In the genomic region with DNA sequence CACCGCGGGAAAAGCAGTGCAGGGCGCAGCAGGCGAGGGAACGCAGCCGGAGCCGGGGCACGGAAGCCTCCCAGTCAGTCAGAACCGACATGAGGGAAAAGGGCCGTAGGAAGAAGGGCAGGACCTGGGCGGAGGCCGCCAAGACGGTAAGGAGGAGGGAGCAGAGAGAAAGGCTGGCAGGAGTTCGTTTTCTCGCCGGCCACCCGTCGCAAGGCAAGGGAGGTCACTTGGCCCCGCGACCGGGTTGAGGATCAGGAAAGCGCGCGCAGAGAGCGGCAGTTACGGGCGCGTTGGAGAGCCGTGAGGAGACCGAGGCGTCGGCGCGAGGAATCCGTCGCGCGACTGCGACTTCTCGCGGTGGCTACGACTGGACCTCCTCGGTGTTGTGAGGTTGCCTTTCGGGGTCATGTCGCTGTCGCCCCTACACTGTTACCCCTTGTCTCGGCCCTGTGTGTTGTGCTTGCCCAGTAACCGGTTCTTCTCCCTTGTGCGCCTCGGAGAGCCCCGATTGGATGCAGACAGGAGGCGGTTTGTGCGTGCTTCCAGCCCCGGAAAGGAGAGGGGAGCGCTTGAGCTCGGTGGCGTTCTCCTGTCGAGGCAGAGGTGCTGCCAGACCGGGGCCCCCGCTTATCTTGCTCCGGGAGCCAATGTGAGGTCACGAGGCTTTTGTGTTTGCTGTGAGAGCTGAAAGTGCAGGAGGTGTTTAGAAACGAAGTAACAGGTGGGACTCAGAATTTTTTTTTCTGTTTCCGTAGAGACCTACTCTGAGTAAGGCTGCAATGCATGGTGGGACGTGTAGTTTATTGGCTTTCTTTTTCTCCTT, we compare ENCODE assay signal across 8 mouse cellular contexts. TPM values are rescaled to one million over a fixed set of nuclear protein-coding genes. Genes with fewer than 3 reads are reported as not detected.
DNase-seq lines count a peak whose midpoint lies in the region; ATAC-seq and TF ChIP-seq lines count a peak whose summit lies in the region.

No protein-coding gene starts in this region.

- H3K36me3 ChIP-seq in hindbrain, postnatal 0 days (ENCODE audit: insufficient read depth, low read length) = no peaks in the 10 kb centered on the region

- no peaks in the 10 kb centered on the region for H3K4me1 ChIP-seq in cortical plate, adult 2 months (ENCODE audit: control insufficient read depth, insufficient read depth, low read length)
- H3K4me1 ChIP-seq in hindbrain, postnatal 0 days (ENCODE audit: insufficient read depth, low read length) = no peaks in the 10 kb centered on the region

- peak overlapping the region; percentile 93 for H3K4me3 ChIP-seq in cortical plate, adult 2 months (ENCODE audit: insufficient read depth, low read length)
- H3K4me3 ChIP-seq in hindbrain, postnatal 0 days (ENCODE audit: low read length) = peak overlapping the region; percentile 94
- peak overlapping the region; percentile 99 for H3K4me3 ChIP-seq in left cerebral cortex, adult 2 months

- peak; percentile 36; the same call in 1 of the 2 replicates for TF ChIP-seq POLR2A in cortical plate, adult 2 months (IDR thresholded peaks at IDR 0.05; ENCODE audit: extremely low read depth, insufficient read depth, low read length)

- H3K9me3 ChIP-seq in hindbrain, postnatal 0 days (ENCODE audit: low read length) = no peaks in the 10 kb centered on the region

- H3K9ac ChIP-seq in hindbrain, postnatal 0 days (replicated peaks; ENCODE audit: low read length) = peak overlapping the region; percentile 99

- intact Hi-C loops in left cerebral cortex, adult 2 months (cut with DNase I) = loop anchor here (2.0 to 5.0 kb wide), 5 partner anchors 62 to 805 kb away; a partner anchor contains a TSS

- peak; percentile 74 for DNase-seq in adipocyte (ENCODE audit: low spot score)
- peak; percentile 44 to 47 for DNase-seq in gastrocnemius, adult 8-10 months (ENCODE audit: low spot score in 2 of 2)
- DNase-seq in hindbrain, postnatal 0 days (ENCODE audit: low spot score) = peak; percentile 81
- DNase-seq in left cerebral cortex, adult 2 months (ENCODE audit: extremely low spot score in 1 of 2, low spot score in 2 of 2) = peak; percentile 72 to 73
- DNase-seq in right cerebral cortex, adult 18-20 months = peak; percentile 67
- peak; percentile 74 for DNase-seq in urinary bladder, adult 2 months (ENCODE audit: low spot score)

- H3K4me2 ChIP-seq in hindbrain, postnatal 0 days (ENCODE audit: low read depth, low read length) = peak overlapping the region; percentile 71

- peak overlapping the region; percentile 96 for H3K27ac ChIP-seq in cortical plate, adult 2 months (ENCODE audit: insufficient read depth, low read length)
- peak overlapping the region; percentile 99 for H3K27ac ChIP-seq in hindbrain, postnatal 0 days
- peak overlapping the region; percentile 91 for H3K27ac ChIP-seq in left cerebral cortex, adult 2 months

- no peak for TF ChIP-seq CTCF in cortical plate, adult 2 months (IDR thresholded peaks at IDR 0.05; ENCODE audit: extremely low read depth, insufficient read depth, low read length)
- no peak for TF ChIP-seq CTCF in hindbrain, postnatal 0 days (IDR thresholded peaks at IDR 0.05; ENCODE audit: low read depth)
- no peak for TF ChIP-seq CTCF in left cerebral cortex, adult 2 months (IDR thresholded peaks at IDR 0.05)

- WGBS in hindbrain, postnatal 0 days = under 1% methylated on average over 65 of the region's 65 CpGs

- H3K27me3 ChIP-seq in hindbrain, postnatal 0 days (ENCODE audit: insufficient read depth, low read length) = no peaks in the 10 kb centered on the region

- peak; percentile 54 for ATAC-seq in hindbrain, postnatal 0 days
- ATAC-seq in megakaryocyte, adult 5-6 weeks (ENCODE audit: poor library complexity, severe bottlenecking) = peak; percentile 69

RNA-seq across cellular contexts. Expression of a gene that starts 0.6 kb away (rescaled TPM):
- polyA plus RNA-seq in cortical plate, adult 2 months (2012; rRNA removed) = 10.2 and 11.0 TPM in 2 replicates
- 10 to 100 TPM; 15.8 to 19.9 (median 18.4) TPM for total RNA-seq in gastrocnemius, adult 8-10 months (2022)
- total RNA-seq in hindbrain, postnatal 0 days (2014; rRNA removed) = 13.2 and 16.1 TPM in 2 replicates
- polyA plus RNA-seq in hindbrain, postnatal 0 days (2015; fragmentation: Nextera tagmentation; extraction: Ambion mirVana) = 9.6 and 10.7 TPM in 2 replicates
- 10 to 100 TPM; 31.3 to 33.3 TPM for total RNA-seq in left cerebral cortex, adult 2 months (2021)
- 33.5 and 38.8 TPM in 2 replicates for total RNA-seq in megakaryocyte, adult 5-6 weeks (2015)
- 29.0 and 41.9 TPM in 2 replicates for total RNA-seq in megakaryocyte, adult 5-6 weeks (2017)
- 10.0 and 11.5 TPM in 2 replicates for polyA plus RNA-seq in urinary bladder, adult 2 months (2012; rRNA removed)

Comparison
In these comparisons a context has a peak if more than half of its experiments do, and no peak if none do; other contexts are left out.
1. Peak in every context shown above with its lines: DNase-seq, ATAC-seq, H3K4me3 ChIP-seq and H3K27ac ChIP-seq.